24 mouse cellular contexts compared by ENCODE assay signal in the genomic region with DNA sequence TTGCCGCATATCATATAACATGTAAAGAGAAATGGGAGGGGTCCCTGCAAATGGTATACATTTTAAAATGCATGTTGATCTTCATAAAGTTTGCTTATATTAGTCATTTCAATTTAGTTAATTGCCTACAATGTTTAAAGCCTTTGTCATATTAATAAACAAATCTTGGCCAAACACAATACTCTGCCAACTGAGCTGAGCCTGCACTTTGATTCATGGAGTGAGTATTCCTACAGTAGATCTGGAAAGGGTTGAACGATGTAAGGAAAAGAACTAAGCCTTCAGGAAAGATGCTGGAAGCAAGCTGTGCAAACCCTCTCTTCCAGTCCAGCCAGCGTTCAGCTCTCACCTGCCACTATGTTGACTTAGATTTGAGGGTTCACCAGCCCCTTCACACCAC. TPM values are rescaled to one million over a fixed set of nuclear protein-coding genes. Genes with fewer than 3 reads are reported as not detected.
DNase-seq lines count a peak whose midpoint lies in the region; ATAC-seq and TF ChIP-seq lines count a peak whose summit lies in the region.
"Had no signal": no experiment of that assay in that cellular context is flagged by ENCODE, and none has a peak within 500 bp of the region (broad histone marks: within the 10 kb centered on the region; RNA-seq: fewer than 3 reads in every experiment).

No protein-coding gene starts in this region.

- H3K9ac ChIP-seq in lung, embryonic 14.5 days = no peak overlapping the region
- no peak overlapping the region for H3K9ac ChIP-seq in lung, embryonic 16.5 days (ENCODE audit: low read length)
- H3K9ac ChIP-seq: embryonic facial prominence, embryonic 13.5 days; embryonic facial prominence, embryonic 15.5 days; forebrain, embryonic 12.5 days had no signal

- 24% methylated on average over 3 of the region's 3 CpGs for WGBS in lung, embryonic 14.5 days
- 22% methylated on average over 3 of the region's 3 CpGs for WGBS in lung, embryonic 16.5 days

- TF ChIP-seq CTCF in lung, embryonic 14.5 days (IDR thresholded peaks at IDR 0.05; ENCODE audit: low read depth) = no peak

- no peak overlapping the region for H3K4me3 ChIP-seq in lung, embryonic 14.5 days (ENCODE audit: low read depth, low read length)
- no peak overlapping the region for H3K4me3 ChIP-seq in lung, embryonic 16.5 days (ENCODE audit: low read length)
- H3K4me3 ChIP-seq: embryonic facial prominence, embryonic 13.5 days; embryonic facial prominence, embryonic 15.5 days; erythroblast, embryonic 14.5 days; forebrain, embryonic 10.5 days; forebrain, embryonic 12.5 days had no signal

- peak; percentile 85 for DNase-seq in lung, embryonic 14.5 days
- DNase-seq in lung, postnatal 10 days = no peak
- DNase-seq in lung, postnatal 4 days = no peak
- DNase-seq: adrenal gland, adult 2 months; adrenal gland, postnatal 10 days; adrenal gland, postnatal 25 days; cerebellum, adult 11 months; cerebellum, adult 18-20 months; cerebellum, adult 8-10 months; cerebellum, adult 9-11 months; cerebellum, postnatal 14 days; cerebellum, postnatal 36 days; embryo, embryonic 11 days had no signal

- H3K27ac ChIP-seq in lung, embryonic 14.5 days (ENCODE audit: low read depth) = peak overlapping the region; percentile 69
- H3K27ac ChIP-seq in lung, embryonic 16.5 days (ENCODE audit: low read length) = peak overlapping the region; percentile 43; the same call in 1 of the 2 replicates
- H3K27ac ChIP-seq: embryonic facial prominence, embryonic 13.5 days; embryonic facial prominence, embryonic 15.5 days; forebrain, embryonic 10.5 days; forebrain, embryonic 12.5 days had no signal

- H3K4me2 ChIP-seq in lung, embryonic 14.5 days = no peak overlapping the region
- H3K4me2 ChIP-seq in lung, embryonic 16.5 days (ENCODE audit: low read depth, low read length) = no peak overlapping the region
- H3K4me2 ChIP-seq: embryonic facial prominence, embryonic 13.5 days; embryonic facial prominence, embryonic 15.5 days; forebrain, embryonic 12.5 days had no signal

- H3K4me1 ChIP-seq in lung, embryonic 14.5 days (ENCODE audit: insufficient read depth) = no peaks in the 10 kb centered on the region
- peaks cover 9% of the 10 kb centered on the region for H3K4me1 ChIP-seq in lung, embryonic 16.5 days (replicated peaks; ENCODE audit: control insufficient read depth, insufficient read depth, low read length)
- H3K4me1 ChIP-seq: embryonic facial prominence, embryonic 15.5 days; forebrain, embryonic 10.5 days; forebrain, embryonic 12.5 days had no signal

- H3K27me3 ChIP-seq in lung, embryonic 14.5 days (ENCODE audit: insufficient read depth, low read length) = no peaks in the 10 kb centered on the region
- no peaks in the 10 kb centered on the region for H3K27me3 ChIP-seq in lung, embryonic 16.5 days (ENCODE audit: control insufficient read depth, insufficient read depth, low read depth, low read length)
- H3K27me3 ChIP-seq: embryonic facial prominence, embryonic 13.5 days; embryonic facial prominence, embryonic 15.5 days; forebrain, embryonic 12.5 days had no signal

- peak; percentile 89 for ATAC-seq in lung, embryonic 14.5 days (ENCODE audit: insufficient read depth)
- ATAC-seq in lung, embryonic 16.5 days (ENCODE audit: low read depth) = peak; percentile 88
- ATAC-seq: forebrain, embryonic 14.5 days; forebrain, embryonic 16.5 days had no signal

- no peaks in the 10 kb centered on the region for H3K9me3 ChIP-seq in lung, embryonic 14.5 days (ENCODE audit: low read depth, low read length)
- no peaks in the 10 kb centered on the region for H3K9me3 ChIP-seq in lung, embryonic 16.5 days (ENCODE audit: control insufficient read depth, low read length)
- H3K9me3 ChIP-seq: embryonic facial prominence, embryonic 13.5 days; embryonic facial prominence, embryonic 15.5 days; forebrain, embryonic 10.5 days; forebrain, embryonic 12.5 days had no signal

- no peaks in the 10 kb centered on the region for H3K36me3 ChIP-seq in lung, embryonic 14.5 days (ENCODE audit: insufficient read depth)
- H3K36me3 ChIP-seq in lung, embryonic 16.5 days (ENCODE audit: control insufficient read depth, insufficient read depth, low read length) = no peaks in the 10 kb centered on the region
- H3K36me3 ChIP-seq: embryonic facial prominence, embryonic 13.5 days; embryonic facial prominence, embryonic 15.5 days; forebrain, embryonic 10.5 days; forebrain, embryonic 12.5 days had no signal

RNA-seq across cellular contexts. Expression of gene Gm11111, which starts 29.6 kb away (rescaled TPM):
- polyA plus RNA-seq in lung, embryonic 14.5 days (2014; fragmentation: Nextera tagmentation; extraction: Ambion mirVana) = not detected in 2 replicates
- polyA plus RNA-seq in lung, embryonic 16.5 days (2015; fragmentation: Nextera tagmentation; extraction: Ambion mirVana) = not detected in 2 replicates
- polyA plus RNA-seq: adrenal gland, adult 2 months; brain, embryonic 14.5 days; C2C12; embryonic facial prominence, embryonic 11.5 days; embryonic facial prominence, embryonic 13.5 days; embryonic facial prominence, embryonic 15.5 days; erythroblast, embryonic 14.5 days; forebrain, embryonic 10.5 days; forebrain, embryonic 12.5 days; forebrain, embryonic 14.5 days; forebrain, embryonic 16.5 days had no signal
